In genomic region chr11:81954398-81954797, GRCm38 (mm10) we compare ENCODE assay signal across 32 mouse cellular contexts. TPM values are rescaled to one million over a fixed set of nuclear protein-coding genes. Genes with fewer than 3 reads are reported as not detected.
DNase-seq lines count a peak whose midpoint lies in the region; ATAC-seq and TF ChIP-seq lines count a peak whose summit lies in the region.
"Had no signal": no experiment of that assay in that cellular context is flagged by ENCODE, and none has a peak within 500 bp of the region (broad histone marks: within the 10 kb centered on the region; RNA-seq: fewer than 3 reads in every experiment).

No protein-coding gene starts in this region.

- no peak overlapping the region for H3K27ac ChIP-seq in midbrain, embryonic 11.5 days (ENCODE audit: low read depth, low read length)
- H3K27ac ChIP-seq in midbrain, embryonic 15.5 days, result no peak overlapping the region
- peak overlapping the region; percentile 73 for H3K27ac ChIP-seq in bone marrow macrophage, adult 2 months (ENCODE audit: insufficient read depth, low read depth, low read length)
- peak overlapping the region; percentile 19 for H3K27ac ChIP-seq in macrophage
- H3K27ac ChIP-seq: forebrain, embryonic 13.5 days; heart, adult 2 months; heart, embryonic 15.5 days; hindbrain, embryonic 14.5 days; limb, embryonic 12.5 days; liver, embryonic 15.5 days; neural tube, embryonic 12.5 days had no signal

- H3K4me3 ChIP-seq in midbrain, embryonic 11.5 days (ENCODE audit: low read depth, low read length), result no peak overlapping the region
- no peak overlapping the region for H3K4me3 ChIP-seq in midbrain, embryonic 15.5 days
- no peak overlapping the region for H3K4me3 ChIP-seq in bone marrow macrophage, adult 2 months (ENCODE audit: insufficient read depth, low read length)
- no peak overlapping the region for H3K4me3 ChIP-seq in macrophage (ENCODE audit: inconsistent target)
- H3K4me3 ChIP-seq: forebrain, embryonic 13.5 days; heart, adult 2 months; heart, embryonic 15.5 days; limb, embryonic 12.5 days; liver, embryonic 15.5 days; megakaryocyte, embryonic 14.5 days; neural tube, embryonic 12.5 days had no signal

- no peak overlapping the region for H3K9ac ChIP-seq in midbrain, embryonic 11.5 days (ENCODE audit: low read length)
- H3K9ac ChIP-seq in midbrain, embryonic 15.5 days, result no peak overlapping the region
- H3K9ac ChIP-seq: forebrain, embryonic 13.5 days; heart, embryonic 15.5 days; hindbrain, embryonic 14.5 days; limb, embryonic 12.5 days; liver, embryonic 15.5 days; lung, embryonic 14.5 days; neural tube, embryonic 12.5 days had no signal

- 60% methylated on average over 4 of the region's 4 CpGs for WGBS in midbrain, embryonic 11.5 days
- WGBS in midbrain, embryonic 15.5 days, result 68% methylated on average over 4 of the region's 4 CpGs
- 13% methylated on average over 4 of the region's 4 CpGs for WGBS in macrophage (ENCODE audit: missing documents)

- no peaks in the 10 kb centered on the region for H3K79me2 ChIP-seq in macrophage (ENCODE audit: inconsistent target)

- ATAC-seq in midbrain, embryonic 11.5 days (ENCODE audit: low FRiP score), result no peak
- ATAC-seq in midbrain, embryonic 15.5 days (replicated peaks), result no peak
- ATAC-seq: forebrain, embryonic 13.5 days; intestine, postnatal 0 days; Patski had no signal

- H3K27me3 ChIP-seq in midbrain, embryonic 11.5 days (ENCODE audit: control insufficient read depth, insufficient read depth, low read length), result no peaks in the 10 kb centered on the region
- H3K27me3 ChIP-seq in midbrain, embryonic 15.5 days (replicated peaks), result no peaks in the 10 kb centered on the region
- H3K27me3 ChIP-seq: forebrain, embryonic 13.5 days; heart, embryonic 15.5 days; liver, embryonic 15.5 days; megakaryocyte, embryonic 14.5 days; neural tube, embryonic 12.5 days had no signal

- TF ChIP-seq POLR2A in bone marrow macrophage, adult 2 months (IDR thresholded peaks at IDR 0.05; ENCODE audit: borderline replicate concordance, low read depth, low read length), result no peak

- H3K4me1 ChIP-seq in midbrain, embryonic 11.5 days (ENCODE audit: control insufficient read depth, insufficient read depth, low read length), result no peaks in the 10 kb centered on the region
- no peaks in the 10 kb centered on the region for H3K4me1 ChIP-seq in midbrain, embryonic 15.5 days
- H3K4me1 ChIP-seq in bone marrow macrophage, adult 2 months (ENCODE audit: control insufficient read depth, insufficient read depth, low read length), result peaks cover 23% of the 10 kb centered on the region
- H3K4me1 ChIP-seq: forebrain, embryonic 13.5 days; heart, embryonic 15.5 days; limb, embryonic 12.5 days; liver, embryonic 15.5 days; megakaryocyte, embryonic 14.5 days; neural tube, embryonic 12.5 days had no signal

- TF ChIP-seq CTCF in bone marrow macrophage, adult 2 months (IDR thresholded peaks at IDR 0.05; ENCODE audit: low read depth, low read length), result no peak

- peak; percentile 47 for DNase-seq in midbrain, embryonic 11.5 days (ENCODE audit: low spot score, missing footprints)
- peak; percentile 34 for DNase-seq in skeletal muscle tissue, adult 2 months (ENCODE audit: low read depth, low spot score)
- no peak for DNase-seq in embryo, embryonic 11 days
- DNase-seq in neural tube, embryonic 10.5 days (ENCODE audit: extremely low spot score, low spot score), result no peak
- no peak for DNase-seq in ovary, postnatal 36 days (ENCODE audit: low spot score)
- DNase-seq: adrenal gland, postnatal 14 days; cerebellum, adult 18-20 months; cerebellum, postnatal 10 days; gastrocnemius, postnatal 10 days; kidney, postnatal 25 days; lung, embryonic 14.5 days; lung, postnatal 14 days; midbrain, embryonic 14.5 days; retina, postnatal 1 day; right cerebral cortex, postnatal 14 days; thymus, adult 2 months had no signal

- H3K9me3 ChIP-seq in midbrain, embryonic 11.5 days (ENCODE audit: control insufficient read depth, low read length), result no peaks in the 10 kb centered on the region
- no peaks in the 10 kb centered on the region for H3K9me3 ChIP-seq in midbrain, embryonic 15.5 days
- H3K9me3 ChIP-seq: forebrain, embryonic 13.5 days; heart, embryonic 15.5 days; limb, embryonic 12.5 days; liver, embryonic 15.5 days; megakaryocyte, embryonic 14.5 days; neural tube, embryonic 12.5 days had no signal

- no peak overlapping the region for H3K4me2 ChIP-seq in midbrain, embryonic 11.5 days
- no peak overlapping the region for H3K4me2 ChIP-seq in midbrain, embryonic 15.5 days
- H3K4me2 ChIP-seq: forebrain, embryonic 13.5 days; heart, embryonic 15.5 days; hindbrain, embryonic 14.5 days; limb, embryonic 12.5 days; liver, embryonic 15.5 days; lung, embryonic 14.5 days; neural tube, embryonic 12.5 days had no signal

- H3K36me3 ChIP-seq in midbrain, embryonic 11.5 days (ENCODE audit: control insufficient read depth, insufficient read depth, low read length), result no peaks in the 10 kb centered on the region
- no peaks in the 10 kb centered on the region for H3K36me3 ChIP-seq in midbrain, embryonic 15.5 days (replicated peaks)
- no peaks in the 10 kb centered on the region for H3K36me3 ChIP-seq in macrophage (ENCODE audit: inconsistent target)
- H3K36me3 ChIP-seq: heart, embryonic 15.5 days; limb, embryonic 12.5 days; liver, embryonic 15.5 days; neural tube, embryonic 12.5 days had no signal

RNA-seq across cellular contexts. Expression of gene Asic2, which starts 13.9 kb away (rescaled TPM):
- 1.6 TPM in 2 replicates for polyA plus RNA-seq in midbrain, embryonic 11.5 days (2014; fragmentation: Nextera tagmentation; extraction: Ambion mirVana)
- 13.9 and 14.4 TPM in 2 replicates for polyA plus RNA-seq in midbrain, embryonic 15.5 days (2015; fragmentation: Nextera tagmentation; extraction: Ambion mirVana)
- polyA plus RNA-seq in bone marrow macrophage, adult 2 months (2012; ENCODE audit: insufficient read depth, insufficient read length, missing spikeins), result not detected in 2 replicates
- not detected for total RNA-seq in macrophage (2018; cell fraction: chromatin; rRNA removed)
- not detected for total RNA-seq in macrophage (2018; cell fraction: cytosol; rRNA removed)
- total RNA-seq in macrophage (2018; cell fraction: nucleus; rRNA removed), result not detected
- not detected in 3 replicates for polyA plus RNA-seq in macrophage (2018)
- total RNA-seq: heart, adult 2 months; hematopoietic stem cell, adult 5-6 weeks; MEL had no signal
- polyA plus RNA-seq: heart, adult 2 months; heart, embryonic 15.5 days; liver, adult 2 months had no signal

Comparison
In these comparisons a context has a peak if more than half of its experiments do, and no peak if none do; other contexts are left out.
1. DNase-seq: peak in midbrain, embryonic 11.5 days (single experiment) and skeletal muscle tissue, adult 2 months (single experiment); none in embryo, embryonic 11 days (single experiment), neural tube, embryonic 10.5 days (single experiment) and ovary, postnatal 36 days (single experiment).
2. H3K27ac ChIP-seq: peak in bone marrow macrophage, adult 2 months (single experiment) and macrophage (single experiment); none in midbrain, embryonic 11.5 days (single experiment) and midbrain, embryonic 15.5 days (single experiment).